Mouse (Mus musculus): ENCODE measurements around the gene Hoxd1. TPM values are rescaled to one million over a fixed set of nuclear protein-coding genes. Genes with fewer than 3 reads are reported as not detected.

The Hoxd1 gene
- total RNA-seq, 2 experiments from 2014 or later, result not detected

DNA sequence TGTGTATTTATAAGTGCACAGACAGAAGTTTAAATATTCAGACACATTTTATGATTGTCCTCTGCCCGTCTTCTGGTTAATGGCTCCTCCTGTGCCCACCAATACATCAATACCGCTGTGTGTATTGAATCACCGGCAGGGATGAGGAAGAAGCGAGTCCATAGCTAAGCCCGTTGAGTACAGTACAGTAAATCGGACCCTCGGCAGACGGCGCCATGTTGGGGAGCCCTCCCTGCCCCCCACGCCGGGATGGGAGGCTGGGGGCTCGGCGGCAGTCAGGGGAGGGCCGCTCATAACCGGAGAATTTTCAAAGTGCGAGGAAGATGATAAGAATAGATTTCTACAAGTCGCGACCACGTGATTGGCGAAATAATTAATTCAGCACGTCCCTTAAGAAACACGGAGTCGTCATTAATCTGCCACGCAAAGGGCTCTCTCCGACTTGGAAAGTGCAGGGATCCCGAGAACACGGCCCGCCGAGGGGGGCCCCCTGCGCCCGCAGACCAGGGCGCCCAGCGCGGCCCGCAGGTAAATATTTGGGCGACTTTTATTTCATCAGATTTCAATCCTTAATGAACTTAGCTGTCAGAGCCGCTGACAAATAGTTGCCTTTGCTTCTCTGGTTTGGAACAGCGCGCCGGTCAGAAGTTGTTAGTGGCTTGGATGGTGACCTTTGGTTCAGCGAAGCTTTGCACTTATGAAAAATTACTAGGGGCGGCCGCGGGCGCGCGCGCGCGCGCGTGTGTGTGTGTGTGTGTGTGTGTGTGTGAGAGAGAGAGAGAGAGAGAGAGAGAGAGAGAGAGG, 30.1 kb upstream of the Hoxd1 start:
- no peak for DNase-seq

DNA sequence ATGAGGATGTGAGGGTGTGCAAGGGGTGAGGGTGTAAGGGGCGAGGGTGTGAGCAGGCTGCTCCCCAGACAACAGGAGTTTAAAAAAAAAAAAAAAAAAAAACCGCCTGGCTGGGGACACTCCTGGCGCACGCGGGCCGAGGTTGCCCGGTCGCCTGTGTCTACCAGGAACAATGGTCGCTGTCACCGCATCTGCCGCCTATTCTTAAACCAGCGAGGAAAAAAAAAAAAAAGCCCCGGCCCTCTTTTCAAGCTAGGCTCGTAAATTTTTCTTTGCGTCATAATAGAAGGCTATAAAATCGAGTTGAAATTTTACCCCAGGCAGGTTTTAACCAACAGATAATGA, 29.5 kb upstream of the Hoxd1 start:
- DNase-seq, result no peak

DNA sequence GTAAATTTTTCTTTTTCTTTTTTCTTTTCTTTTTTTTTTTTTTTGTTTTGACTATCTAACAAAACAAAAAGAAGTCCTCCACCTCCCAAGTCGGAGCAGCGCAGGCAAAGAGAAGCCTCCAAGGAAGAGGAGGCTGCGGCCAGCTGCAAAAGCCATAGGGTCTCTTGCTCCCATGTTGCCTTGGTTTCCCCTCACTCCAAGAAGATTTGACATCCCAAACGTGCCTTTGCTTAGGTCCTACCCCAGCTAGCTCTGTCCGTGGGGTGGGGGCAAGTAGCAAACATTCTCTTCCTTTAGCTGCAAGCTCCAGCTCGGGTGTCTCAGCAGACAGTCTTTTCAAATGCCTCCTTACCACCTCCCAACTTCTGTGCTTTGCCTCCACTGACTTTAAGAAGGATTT, 29.0 kb upstream of the Hoxd1 start:
- no peak for DNase-seq

DNA sequence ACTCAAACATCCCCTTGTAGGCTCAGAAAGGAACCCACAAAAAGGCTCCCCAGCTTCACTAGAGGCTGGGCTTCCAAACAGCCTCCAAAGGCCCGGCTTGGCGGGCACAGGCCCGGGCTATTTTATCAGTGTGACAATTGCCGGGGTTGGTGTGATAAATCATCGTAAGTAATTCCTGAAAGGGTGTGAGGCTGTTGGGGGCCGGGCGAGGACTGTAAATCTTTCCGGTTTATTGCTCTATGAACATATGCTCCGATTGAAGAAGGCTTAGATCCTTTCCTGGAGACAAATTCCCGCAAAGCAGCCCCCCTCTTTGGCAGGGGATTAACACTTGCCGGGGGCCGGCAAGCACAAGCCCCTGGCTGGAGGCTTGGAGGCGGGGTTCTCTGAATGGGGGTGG, 28.3 kb upstream of the Hoxd1 start:
- DNase-seq, result no peak

DNA sequence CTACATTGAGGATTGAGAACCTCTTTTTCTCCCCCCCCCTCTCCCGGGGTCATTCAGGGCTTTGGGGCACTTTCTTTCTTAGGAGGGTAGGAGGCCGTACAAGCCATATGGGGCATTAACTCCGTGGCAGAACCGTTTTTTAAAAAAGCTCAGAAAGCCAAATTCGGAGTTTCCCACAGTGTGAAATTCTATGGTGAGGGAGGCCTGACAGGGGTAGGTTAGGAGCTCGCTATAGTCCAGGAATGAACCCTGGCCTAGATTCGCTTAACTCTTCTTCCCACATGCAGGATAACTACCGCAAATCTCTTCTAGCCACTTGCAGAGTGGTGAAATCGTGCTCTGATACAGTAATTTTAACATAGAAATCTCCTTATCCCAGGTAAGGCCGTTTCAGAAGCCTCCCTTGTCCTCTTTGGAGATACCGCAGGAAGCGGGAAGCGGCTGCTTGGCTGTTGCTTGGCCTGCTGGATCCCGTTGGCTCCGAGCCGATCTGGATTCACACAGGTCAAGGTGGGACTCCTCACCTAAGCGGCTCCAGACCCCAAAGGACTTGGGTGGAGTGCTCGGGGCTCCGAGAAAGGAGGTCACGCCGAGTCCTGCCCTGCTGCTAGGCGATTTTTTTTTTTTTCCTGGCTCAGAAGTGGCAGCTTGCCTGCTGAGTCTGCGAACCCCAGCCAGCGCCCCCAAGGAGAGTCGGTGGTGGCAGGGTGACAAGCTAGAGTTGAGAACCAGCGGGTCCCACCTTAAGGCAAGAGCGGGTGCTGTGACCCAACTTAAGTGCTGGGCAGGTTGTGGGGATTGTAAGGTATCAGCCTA, 27.6 kb upstream of the Hoxd1 start:
- no peak for DNase-seq

DNA sequence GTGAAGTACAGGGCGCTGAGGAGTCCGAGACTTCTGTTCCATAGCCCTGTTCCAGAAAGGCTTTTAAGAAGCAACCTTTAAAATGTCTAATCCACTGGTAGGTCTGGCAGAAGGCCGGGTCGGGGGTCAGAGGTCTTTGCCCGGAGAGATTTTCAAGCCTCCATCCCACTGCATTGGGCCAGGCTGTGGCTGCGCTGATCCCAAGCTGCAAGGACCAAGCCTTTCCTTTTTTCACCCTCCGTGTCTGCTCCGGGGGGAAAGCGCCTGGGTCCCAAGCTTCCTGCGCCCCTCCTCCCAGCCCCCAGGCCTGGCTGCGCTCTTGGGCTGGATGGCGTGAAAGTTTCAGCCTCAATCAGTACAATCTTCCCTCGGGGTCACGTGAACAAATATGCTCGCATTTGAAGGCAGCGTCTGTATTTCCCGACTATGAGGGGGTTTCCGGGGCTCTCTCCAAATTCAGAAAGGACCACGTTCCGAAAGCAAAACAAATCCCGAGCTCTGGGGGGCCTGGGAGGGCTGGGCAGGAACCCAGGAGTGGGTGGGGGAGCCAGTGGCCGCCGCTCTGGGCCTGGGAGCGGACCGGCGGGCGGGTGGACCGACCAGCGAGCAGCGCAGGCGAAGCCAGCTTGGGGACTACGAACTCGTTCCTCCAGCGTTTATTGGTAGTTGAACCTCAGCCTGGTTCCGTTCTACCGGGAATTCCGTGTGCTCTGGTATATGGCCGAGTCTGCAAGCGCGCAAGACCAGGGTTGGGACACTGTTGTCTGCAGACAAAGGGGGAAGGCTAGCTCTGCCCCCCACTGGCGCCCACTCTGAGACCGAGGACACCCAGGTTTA, 26.7 kb upstream of the Hoxd1 start:
- DNase-seq, result no peak

DNA sequence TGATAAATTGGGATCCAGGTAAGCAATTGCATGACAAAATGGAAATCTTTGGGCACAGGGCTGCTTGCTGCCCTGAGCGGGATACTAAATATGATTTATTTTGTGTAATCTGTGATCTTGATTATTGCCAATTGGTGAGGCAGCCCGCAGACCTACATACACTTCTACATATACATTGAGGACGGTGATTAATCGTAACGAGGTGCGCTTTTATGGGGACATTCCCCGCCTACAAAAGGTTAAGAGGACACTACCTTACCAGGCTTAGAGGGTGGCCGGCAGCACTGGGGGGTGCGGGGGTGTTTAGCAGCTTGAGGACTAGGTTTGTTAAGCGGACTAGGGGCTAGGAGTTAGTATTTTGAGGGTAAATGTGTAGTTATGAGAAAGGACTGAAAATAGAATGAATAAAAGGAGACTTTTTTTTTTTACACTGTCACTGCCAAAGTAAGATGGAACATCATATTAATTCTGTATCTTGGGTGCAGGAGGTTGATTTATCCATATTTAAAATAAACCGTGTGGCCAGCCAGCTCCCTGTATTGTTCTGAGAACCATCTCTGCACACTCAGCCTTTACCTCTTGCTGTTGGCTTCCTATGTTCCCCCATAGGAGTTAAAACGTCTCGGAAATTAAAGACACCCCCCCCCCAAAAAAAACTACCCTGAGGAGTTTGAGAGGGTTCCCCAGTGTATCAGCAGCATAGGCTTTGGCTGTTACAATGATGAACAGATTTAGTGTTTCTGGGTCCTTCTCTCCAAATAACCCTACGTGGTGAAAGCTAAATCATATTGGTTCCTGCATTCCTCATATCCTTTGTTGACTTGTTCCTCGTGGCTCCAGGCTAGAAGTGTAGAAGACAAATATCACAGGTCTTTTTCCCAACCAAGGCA, 25.8 kb upstream of the Hoxd1 start:
- no peak for DNase-seq

DNA sequence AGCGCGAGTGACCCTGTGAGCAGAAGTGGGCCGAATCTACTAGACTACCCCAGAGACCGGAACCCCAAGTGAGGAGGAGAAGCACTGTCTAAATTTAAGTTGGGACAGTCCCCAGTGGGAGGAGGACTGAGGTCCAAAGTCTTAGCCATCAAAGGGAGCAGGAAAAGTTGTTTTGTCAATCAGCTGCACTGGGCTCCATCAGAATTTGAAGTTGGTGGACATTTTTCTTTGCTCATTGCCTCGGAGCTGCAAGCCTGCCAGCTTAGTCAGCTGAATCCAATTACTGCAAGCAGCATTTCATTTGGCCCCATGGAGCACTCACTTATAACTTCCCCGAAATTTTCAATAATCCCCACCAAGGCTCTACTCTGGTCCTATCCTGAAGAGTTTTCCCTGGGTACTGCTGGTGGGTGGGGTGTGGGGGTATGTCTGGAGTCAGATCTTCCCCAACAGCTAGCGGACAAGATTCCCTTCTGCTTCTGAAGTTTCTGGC, 25.2 kb upstream of the Hoxd1 start:
- DNase-seq, result no peak

DNA sequence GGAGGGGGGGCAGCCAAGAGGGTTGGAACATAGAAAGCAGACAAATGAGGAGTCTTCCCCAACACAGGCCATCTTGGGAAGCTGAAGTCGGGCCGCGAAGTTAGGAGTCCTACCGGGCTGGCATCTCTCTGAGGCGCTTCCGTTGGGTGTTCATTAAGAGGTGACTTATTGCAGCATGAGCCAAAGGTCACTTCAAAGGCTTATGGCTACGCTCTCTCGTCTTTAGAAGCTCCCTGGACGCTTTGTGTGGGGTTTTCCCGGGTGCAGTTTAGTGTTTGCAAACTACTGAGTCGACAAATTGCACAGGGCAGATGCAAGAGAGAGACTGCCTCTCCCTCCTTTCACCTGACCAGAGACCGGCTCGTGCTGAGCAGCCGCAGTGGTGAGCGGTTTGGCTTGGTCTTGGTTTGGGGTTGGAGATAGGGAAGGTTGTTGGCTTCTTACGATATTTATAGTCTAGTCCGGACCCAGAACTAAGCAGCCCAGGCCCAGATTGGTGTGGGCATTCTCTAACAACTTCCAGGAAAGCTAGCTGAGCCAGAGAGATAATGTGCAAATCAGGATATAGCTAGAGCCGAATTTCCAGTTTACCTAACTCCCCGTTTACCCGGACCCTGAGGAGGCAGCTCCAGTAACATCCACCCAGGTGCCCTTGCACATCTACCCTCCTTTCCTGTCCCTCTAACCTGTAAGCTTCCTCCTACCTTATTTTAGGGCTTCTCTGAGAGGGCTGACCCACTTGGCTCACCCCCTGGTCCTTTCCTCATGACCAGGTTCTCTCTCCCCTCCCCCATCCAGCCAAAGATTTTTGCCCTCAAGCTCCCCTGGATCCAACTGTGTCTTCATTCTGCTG, 23.9 kb upstream of the Hoxd1 start:
- no peak for DNase-seq

DNA sequence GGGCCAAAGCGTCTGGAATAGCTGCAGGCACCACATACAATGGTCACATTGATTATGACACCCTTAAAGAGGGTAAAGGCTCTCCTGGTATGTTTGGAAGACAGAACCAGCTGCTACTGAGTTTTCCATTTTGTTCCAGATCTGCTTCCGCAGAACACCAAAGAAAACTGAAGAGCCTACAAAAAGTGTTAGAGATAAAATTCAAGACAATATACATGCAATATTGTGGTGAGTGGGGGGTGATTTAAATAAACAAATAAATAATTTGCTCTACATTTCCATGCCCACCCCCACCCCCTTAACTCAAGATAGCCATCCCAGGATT, 23.3 kb upstream of the Hoxd1 start:
- no peak for DNase-seq

DNA sequence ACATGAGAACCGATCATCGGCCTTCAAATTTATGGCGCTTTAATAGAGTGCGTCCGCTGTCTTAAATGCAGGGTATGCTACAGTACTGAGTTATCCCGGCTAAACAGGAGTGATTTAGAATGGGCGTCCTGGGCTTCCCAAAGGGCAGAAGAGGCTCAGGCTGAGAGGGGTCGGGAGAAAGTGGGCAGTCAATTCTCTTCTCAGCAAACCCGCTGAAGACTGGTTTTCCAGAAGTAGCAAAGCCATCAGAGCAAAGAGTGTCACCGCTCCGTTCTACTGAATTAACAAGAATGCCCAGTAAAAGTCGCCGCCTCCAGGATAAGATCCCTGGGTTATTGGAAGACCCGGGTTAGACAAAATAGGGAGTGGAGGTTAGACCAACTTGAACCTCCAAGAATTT, 22.9 kb upstream of the Hoxd1 start:
- no peak for DNase-seq

DNA sequence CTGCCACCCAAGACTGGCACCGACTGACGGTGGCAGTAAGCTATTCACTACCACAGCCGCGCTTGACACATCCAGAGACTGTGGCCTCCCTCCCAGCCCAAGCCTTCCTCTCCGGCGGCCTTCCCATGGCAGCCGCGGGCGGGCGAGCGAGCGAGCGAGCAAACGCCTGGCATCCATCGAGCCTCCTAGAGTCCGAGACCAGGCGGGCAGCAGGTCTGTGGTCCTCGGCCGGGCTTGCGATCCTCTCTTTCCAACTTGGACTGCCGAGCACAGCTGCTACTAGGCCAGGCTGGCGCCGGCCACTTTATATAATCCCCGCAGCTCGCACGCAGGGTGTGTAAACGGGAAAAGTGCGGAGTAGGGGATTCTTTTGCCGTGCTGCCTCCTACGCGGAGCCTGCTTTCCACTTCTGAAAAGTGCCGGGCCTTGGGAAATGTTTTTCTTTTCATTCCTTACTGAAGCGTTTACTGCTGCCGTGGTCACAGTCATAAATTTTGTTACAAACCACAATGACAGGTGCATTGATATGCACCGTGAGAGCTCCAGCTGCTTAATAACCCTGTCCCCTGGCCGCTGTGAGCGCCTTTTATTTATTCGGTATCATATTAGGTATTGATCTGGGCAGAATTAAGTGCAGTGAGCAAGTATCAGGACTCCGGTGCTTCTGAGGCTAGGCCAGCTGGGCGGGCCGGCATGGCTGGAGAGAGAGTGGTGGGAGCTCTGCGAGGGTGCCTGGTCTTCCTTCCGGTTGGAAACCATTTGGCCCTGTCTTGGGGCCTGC, 22.3 kb upstream of the Hoxd1 start:
- peak; percentile 35 for DNase-seq

DNA sequence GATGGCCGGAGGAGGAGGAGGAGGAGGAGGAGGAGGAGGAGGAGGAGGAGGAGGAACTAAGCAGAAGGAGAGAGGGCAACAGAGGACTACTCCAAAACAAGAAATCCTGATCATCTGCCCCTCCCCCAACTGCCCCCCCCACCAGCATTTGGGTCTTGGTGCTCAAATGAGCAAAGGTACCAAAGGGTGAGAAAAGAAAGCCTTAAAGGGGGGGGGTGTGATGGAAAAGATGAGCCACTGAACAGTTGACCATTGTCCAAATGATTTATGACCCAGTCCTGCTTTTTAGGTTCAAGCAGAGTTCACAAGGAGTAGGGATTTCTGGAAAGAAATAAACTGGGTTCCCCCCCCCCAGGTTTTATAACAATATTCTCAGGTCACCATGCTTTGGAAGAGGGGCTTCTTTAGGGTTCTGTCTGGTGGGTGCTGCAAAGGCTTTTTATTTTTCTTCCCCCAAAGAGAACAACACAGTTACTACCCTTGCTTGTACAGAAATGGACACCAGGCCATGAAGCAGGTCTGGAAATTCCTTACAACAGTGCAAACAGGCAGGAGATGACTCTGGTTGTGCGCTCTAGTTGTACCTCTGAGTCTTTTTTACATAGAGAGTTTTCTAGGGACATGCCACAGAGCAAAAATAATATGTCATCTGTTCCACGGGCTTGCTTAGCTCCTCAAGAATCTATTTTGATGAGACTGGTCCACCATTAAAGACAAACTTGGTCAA, 21.4 kb upstream of the Hoxd1 start:
- no peak for DNase-seq

DNA sequence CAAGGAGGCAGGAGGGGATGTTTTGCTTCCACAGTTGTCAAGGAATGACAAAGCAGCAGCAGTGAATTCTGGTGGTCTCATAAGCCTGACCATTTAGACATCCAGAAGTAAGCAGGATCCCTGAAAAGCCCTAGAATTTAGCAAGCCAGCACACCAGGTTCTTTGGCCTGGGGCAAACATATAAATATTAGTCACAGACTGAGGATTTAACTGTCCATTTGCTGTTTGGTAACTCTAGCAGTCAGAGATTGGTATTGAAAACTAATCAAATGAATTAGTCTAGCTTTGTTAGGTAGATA, 20.9 kb upstream of the Hoxd1 start:
- DNase-seq, result no peak

DNA sequence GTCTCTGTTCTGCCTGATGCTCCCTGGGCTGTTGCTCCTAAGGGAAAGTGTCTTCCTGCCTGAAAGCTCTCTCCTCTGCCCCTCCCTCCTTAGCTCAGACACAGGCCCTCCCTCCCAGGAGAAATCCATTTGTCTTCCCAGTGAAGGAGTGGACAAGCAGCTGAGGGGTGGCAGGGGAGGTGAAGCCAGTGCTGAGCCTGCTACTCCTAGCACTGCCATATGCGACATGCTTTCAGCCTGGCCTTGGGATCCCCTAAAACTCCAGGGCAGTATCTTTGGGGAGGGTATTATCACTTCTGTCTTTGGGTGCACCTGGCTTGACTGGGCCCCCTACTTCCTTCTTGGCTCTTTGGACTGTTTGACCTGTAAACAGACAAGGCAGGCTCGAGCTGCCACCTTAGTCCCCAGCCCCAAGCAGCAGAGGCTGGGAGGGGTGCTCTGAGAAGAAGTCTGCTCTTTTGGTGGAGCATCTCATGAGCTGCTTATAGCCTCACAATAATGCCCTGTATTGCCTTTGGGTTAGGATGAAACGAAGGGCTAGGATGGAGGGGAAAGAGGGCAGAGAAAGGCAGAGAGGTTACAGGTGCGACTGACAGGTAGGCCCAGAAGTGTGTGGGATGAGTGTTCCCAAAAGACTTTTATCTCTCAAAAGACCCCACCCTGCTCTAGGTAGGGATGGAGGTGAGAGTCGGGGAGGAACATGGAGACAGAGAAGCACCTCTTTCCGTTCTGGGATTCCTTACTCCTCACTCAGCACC, 17.1 kb upstream of the Hoxd1 start:
- DNase-seq, result no peak

DNA sequence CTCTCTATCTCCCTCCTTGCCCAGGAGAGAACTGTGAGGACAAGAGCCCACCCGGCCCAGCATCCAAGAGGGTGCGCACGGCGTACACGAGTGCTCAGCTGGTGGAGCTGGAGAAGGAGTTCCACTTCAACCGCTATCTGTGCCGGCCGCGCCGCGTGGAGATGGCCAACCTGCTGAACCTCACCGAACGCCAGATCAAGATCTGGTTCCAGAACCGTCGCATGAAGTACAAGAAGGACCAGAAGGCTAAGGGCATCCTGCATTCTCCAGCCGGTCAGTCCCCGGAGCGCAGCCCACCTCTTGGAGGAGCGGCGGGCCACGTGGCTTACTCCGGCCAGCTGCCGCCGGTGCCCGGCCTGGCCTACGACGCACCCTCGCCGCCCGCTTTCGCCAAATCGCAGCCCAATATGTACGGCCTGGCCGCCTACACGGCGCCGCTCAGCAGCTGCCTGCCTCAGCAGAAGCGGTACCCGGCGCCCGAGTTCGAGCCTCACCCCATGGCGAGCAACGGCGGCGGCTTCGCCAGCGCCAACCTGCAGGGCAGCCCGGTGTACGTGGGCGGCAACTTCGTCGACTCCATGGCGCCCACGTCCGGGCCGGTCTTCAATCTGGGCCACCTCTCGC, 16.4 kb upstream of the Hoxd1 start:
- no peak for DNase-seq

DNA sequence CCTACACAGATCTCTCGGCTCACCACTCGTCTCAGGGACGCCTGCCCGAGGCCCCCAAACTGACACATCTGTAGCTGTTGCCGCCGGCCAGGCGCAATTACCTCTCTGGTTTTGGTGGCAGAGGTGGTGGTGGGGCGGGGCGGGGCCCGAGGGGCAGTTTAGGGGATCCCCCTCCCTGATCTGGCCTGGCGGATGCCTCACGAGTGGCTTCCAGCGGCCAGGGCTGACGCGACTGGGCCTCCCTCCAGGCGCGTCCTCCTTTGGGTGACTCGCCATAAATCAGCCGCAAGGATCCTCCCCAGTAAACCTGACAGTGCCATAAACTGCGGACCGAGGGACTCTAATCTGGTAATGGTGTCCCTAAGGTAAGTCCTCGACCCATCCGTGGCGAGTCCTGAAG, 15.8 kb upstream of the Hoxd1 start:
- DNase-seq, result no peak

DNA sequence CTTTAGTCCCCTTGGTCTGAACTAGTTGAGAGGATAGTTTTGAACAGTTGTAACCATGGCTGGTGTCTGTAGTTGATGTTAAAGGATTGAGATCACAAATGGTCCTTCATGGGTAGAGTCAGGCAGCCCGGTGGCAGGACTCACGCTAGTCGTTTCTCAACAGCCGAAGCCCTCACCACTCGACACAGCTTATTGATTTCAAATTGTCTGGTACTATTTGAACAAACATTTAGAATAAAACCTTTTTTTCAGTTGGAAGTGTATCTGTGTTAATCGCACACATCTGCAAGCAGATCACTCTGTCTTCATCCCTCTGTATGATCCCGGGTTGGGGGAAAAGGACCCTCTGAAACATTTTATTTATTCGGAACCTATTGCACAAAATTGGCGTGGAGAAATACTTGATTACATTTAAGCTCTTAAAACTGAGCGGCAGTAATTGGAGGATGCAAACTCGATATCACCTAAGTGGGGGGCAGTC, 15.1 kb upstream of the Hoxd1 start:
- DNase-seq, result no peak
